Mouse (Mus musculus) limb, embryonic 14.5 days (tissue): ENCODE data around the gene Trappc3. TPM values are rescaled to one million over a fixed set of nuclear protein-coding genes. Genes with fewer than 3 reads are reported as not detected.
A peak's percentile ranks its signal among the peaks of the same experiment; 100 is the strongest.

ENCODE experiments used
- ATAC-seq: fragments of 200-750 bp; cut with Nextera tagmentation; 2 replicates; pipeline ENCODE4 v1.8.0; 2017; ENCODE audit warnings: low read depth, moderate number of reproducible peaks, moderate TSS enrichment; ENCODE audit not compliant: low FRiP score
- DNase-seq: peaks from one replicate; pipeline ENCODE4 v3.0.0-alpha.2; 2015; ENCODE audit warnings: low spot score
- H3K27ac ChIP-seq: fragments of 300-500 bp; sonication (generic); replicated peaks from 2 replicates; pipeline ENCODE4 v1.5.1; 2014; ENCODE audit warnings: low read depth, mild to moderate bottlenecking, low read length, moderate library complexity, mixed read lengths
- H3K27me3 ChIP-seq: fragments of 300-500 bp; sonication (generic); 2 replicates; pipeline ENCODE4 v1.6.1; 2014; ENCODE audit warnings: low read length, mixed read lengths; ENCODE audit not compliant: control insufficient read depth, insufficient read depth
- H3K36me3 ChIP-seq: fragments of 300-500 bp; sonication (generic); 2 replicates; pipeline ENCODE4 v1.6.1; 2014; ENCODE audit warnings: mild to moderate bottlenecking, low read length, moderate library complexity, mixed read lengths; ENCODE audit not compliant: control insufficient read depth, insufficient read depth
- H3K4me1 ChIP-seq: fragments of 300-500 bp; sonication (generic); 2 replicates; pipeline ENCODE4 v1.6.1; 2014; ENCODE audit warnings: antibody characterized with exemption, low read length, mixed read lengths; ENCODE audit not compliant: control insufficient read depth, insufficient read depth
- H3K4me2 ChIP-seq: fragments of 300-500 bp; sonication (generic); replicated peaks from 2 replicates; pipeline ENCODE4 v1.6.1; 2014; ENCODE audit warnings: low read depth, mild to moderate bottlenecking, low read length, moderate library complexity; ENCODE audit not compliant: severe bottlenecking
- H3K4me3 ChIP-seq: fragments of 300-500 bp; sonication (generic); replicated peaks from 2 replicates; pipeline ENCODE4 v1.5.1; 2014; ENCODE audit warnings: low read length
- H3K9ac ChIP-seq: fragments of 300-500 bp; sonication (generic); 2 replicates; pipeline ENCODE4 v1.6.1; 2014; ENCODE audit warnings: mild to moderate bottlenecking, low read depth, low read length, moderate library complexity; ENCODE audit not compliant: severe bottlenecking
- H3K9me3 ChIP-seq: fragments of 300-500 bp; sonication (generic); 2 replicates; pipeline ENCODE4 v1.6.1; 2016; ENCODE audit warnings: low read length; ENCODE audit not compliant: control insufficient read depth
- POLR2A ChIP-seq: fragments of 200-500 bp; IDR thresholded peaks from 2 replicates; pipeline ENCODE4 v1.8.0; 2012; ENCODE audit warnings: inconsistent platforms, mild to moderate bottlenecking, moderate library complexity, borderline replicate concordance; ENCODE audit not compliant: insufficient read depth, insufficient read length; ENCODE audit errors: extremely low read depth
- WGBS: fragments of 180-500 bp; shearing (Covaris S2); extraction: QIAGEN DNeasy Blood & Tissue Kit; methylation state at CpG from one replicate; pipeline ENCODE4 v1.1.7; 2014; 5-methylcytosine and 5-hydroxymethylcytosine counted together
- polyA plus RNA-seq, 2 experiments: library from polyadenylated mRNA; depleted of rRNA in 1 of 2; stranded (reverse) in 1 of 2; unstranded in 1 of 2; fragments of >200 nt; fragmentation: Nextera tagmentation in 1 of 2; extraction: Ambion mirVana in 1 of 2; gene quantifications; 2 replicates each; pipeline versions ENCODE4 v1.2.1 to v1.2.3; 2012 to 2014

Trappc3 gene
- polyA plus RNA-seq, 2 experiments = 34.5 to 113 TPM

GRCm38 (mm10) chr4:126311566-126312200, 49.6 kb downstream of the Trappc3 start:
- no peak overlapping the region for H3K4me3 ChIP-seq
- no peaks in the 10 kb centered on the region for H3K27me3 ChIP-seq
- no peak overlapping the region for H3K27ac ChIP-seq
- no peak overlapping the region for H3K9ac ChIP-seq
- DNase-seq (no peak), ATAC-seq (no peak)
- H3K36me3 ChIP-seq = peaks cover 27% of the 10 kb centered on the region
- H3K4me2 ChIP-seq = no peak overlapping the region
- no peaks in the 10 kb centered on the region for H3K9me3 ChIP-seq
- WGBS = 92% methylated on average over 16 of the region's 16 CpGs
- H3K4me1 ChIP-seq = peaks cover 21% of the 10 kb centered on the region
- TF ChIP-seq POLR2A = no peak

GRCm38 (mm10) chr4:126313202-126313601, 51.1 kb downstream of the Trappc3 start:
- 27% methylated on average over 5 of the region's 5 CpGs for WGBS
- peaks cover 43% of the 10 kb centered on the region for H3K36me3 ChIP-seq
- H3K4me1 ChIP-seq = peaks cover 21% of the 10 kb centered on the region
- no peak overlapping the region for H3K4me2 ChIP-seq
- no peak for DNase-seq
- no peaks in the 10 kb centered on the region for H3K27me3 ChIP-seq
- H3K27ac ChIP-seq = peak overlapping the region; percentile 29
- no peak overlapping the region for H3K4me3 ChIP-seq
- H3K9ac ChIP-seq = no peak overlapping the region
- TF ChIP-seq POLR2A = no peak
- H3K9me3 ChIP-seq = no peaks in the 10 kb centered on the region
- ATAC-seq = no peak

DNA sequence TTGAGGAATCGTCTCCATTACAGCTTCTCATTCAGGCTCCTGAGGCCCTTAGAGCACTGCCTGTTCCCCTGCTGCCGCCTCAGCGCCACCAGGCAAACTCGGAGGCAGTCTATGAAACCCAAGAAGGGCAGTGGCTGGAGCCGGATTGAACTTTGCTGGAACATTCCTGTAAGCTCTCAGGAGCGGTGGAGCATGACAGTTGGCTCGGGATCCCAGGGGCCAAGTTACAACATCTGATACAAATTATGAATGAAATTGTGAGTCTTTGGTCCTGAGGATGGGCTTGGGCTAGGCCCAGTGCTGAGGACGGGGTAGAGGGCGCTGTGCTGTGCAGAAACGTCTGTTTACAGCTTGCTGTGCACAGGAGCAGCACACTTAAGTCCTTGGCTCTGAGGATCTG, 52.3 kb downstream of the Trappc3 start:
- H3K36me3 ChIP-seq = peaks cover 46% of the 10 kb centered on the region
- 31% methylated on average over 10 of the region's 10 CpGs for WGBS

GRCm38 (mm10) chr4:126315931-126316330, 53.8 kb downstream of the Trappc3 start:
- Histone ChIP-seq H3K9ac (no peak overlapping the region), H3K4me1 (peaks cover 22% of the 10 kb centered on the region), H3K4me3 (no peak overlapping the region), H3K4me2 (no peak overlapping the region), H3K36me3 (peaks cover 37% of the 10 kb centered on the region), H3K9me3 (no peaks in the 10 kb centered on the region), H3K27ac (no peak overlapping the region), H3K27me3 (no peaks in the 10 kb centered on the region)
- 46% methylated on average over 5 of the region's 5 CpGs for WGBS
- ATAC-seq (no peak), DNase-seq (no peak)
- TF ChIP-seq POLR2A = no peak

More for the DNA sequence above, 52.3 kb downstream of the Trappc3 start:
- peak overlapping the region; percentile 53; the same call in 1 of the 2 replicates for H3K27ac ChIP-seq
- ATAC-seq = peak; percentile 21; the same call in 1 of the 2 replicates
- H3K4me2 ChIP-seq = no peak overlapping the region
- no peak overlapping the region for H3K4me3 ChIP-seq
- peak; percentile 45 for DNase-seq
- no peak for TF ChIP-seq POLR2A
- H3K9me3 ChIP-seq = no peaks in the 10 kb centered on the region
- H3K9ac ChIP-seq = no peak overlapping the region; the same call in 1 of the 2 replicates
- H3K27me3 ChIP-seq = no peaks in the 10 kb centered on the region
- peaks cover 19% of the 10 kb centered on the region for H3K4me1 ChIP-seq

DNA sequence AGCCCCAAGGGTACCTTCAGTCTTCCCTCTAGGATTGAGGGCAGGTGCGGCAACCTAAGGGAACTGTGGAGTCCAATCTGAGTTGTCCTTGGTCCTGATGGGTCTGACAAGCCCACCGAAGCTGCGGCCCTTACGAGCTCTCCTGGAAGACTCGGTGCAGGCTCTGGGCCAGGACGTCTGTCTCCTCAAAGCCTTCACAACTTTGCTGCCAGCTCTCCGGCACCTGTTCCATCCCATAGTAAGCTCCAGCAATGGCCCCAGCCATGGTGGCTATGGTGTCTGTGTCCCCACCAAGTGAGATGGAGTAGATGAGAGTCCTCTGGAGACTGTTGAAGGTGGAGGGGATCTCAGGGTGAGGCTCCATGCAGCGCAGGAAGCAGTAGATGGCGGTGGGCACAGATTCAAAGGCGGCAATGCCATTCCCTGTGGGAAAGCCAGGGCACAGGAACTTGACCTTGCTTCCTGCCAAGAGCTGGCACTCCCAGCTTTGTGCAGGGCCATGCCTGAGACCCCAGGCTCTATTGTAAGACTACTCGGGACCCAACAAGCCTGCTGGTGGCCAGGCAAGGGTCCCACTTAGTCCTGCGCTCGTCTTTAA, 54.4 kb downstream of the Trappc3 start:
- DNase-seq (no peak), ATAC-seq (no peak)
- no peak overlapping the region for H3K9ac ChIP-seq
- TF ChIP-seq POLR2A = no peak
- no peak overlapping the region for H3K4me3 ChIP-seq
- no peak overlapping the region for H3K4me2 ChIP-seq
- H3K36me3 ChIP-seq = peaks cover 33% of the 10 kb centered on the region
- H3K27ac ChIP-seq = no peak overlapping the region
- H3K4me1 ChIP-seq = peaks cover 22% of the 10 kb centered on the region
- 93% methylated on average over 13 of the region's 13 CpGs for WGBS
- no peaks in the 10 kb centered on the region for H3K9me3 ChIP-seq
- no peaks in the 10 kb centered on the region for H3K27me3 ChIP-seq
